Mouse (Mus musculus) embryonic facial prominence, embryonic 10.5 days (tissue): ENCODE measurements around the gene Ddx59. TPM values are rescaled to one million over a fixed set of nuclear protein-coding genes. Genes with fewer than 3 reads are reported as not detected.

Experiments used
- DNase-seq: peaks from one replicate; pipeline ENCODE4 v3.0.0-alpha.2; 2017; ENCODE audit warnings: low spot score
- H3K27ac ChIP-seq: fragments of 300-500 bp; sonication (generic); replicated peaks from 2 replicates; pipeline ENCODE4 v1.5.1; 2016; ENCODE audit warnings: mild to moderate bottlenecking
- H3K27me3 ChIP-seq: fragments of 300-500 bp; sonication (generic); replicated peaks from 2 replicates; pipeline ENCODE4 v1.6.1; 2016; ENCODE audit warnings: low read depth, mild to moderate bottlenecking; ENCODE audit not compliant: poor library complexity, severe bottlenecking
- H3K36me3 ChIP-seq: fragments of 300-500 bp; sonication (generic); replicated peaks from 2 replicates; pipeline ENCODE4 v1.6.1; 2016; ENCODE audit warnings: mild to moderate bottlenecking, moderate library complexity
- H3K4me1 ChIP-seq: fragments of 300-500 bp; sonication (generic); 2 replicates; pipeline ENCODE4 v1.6.1; 2016
- H3K4me3 ChIP-seq: fragments of 300-500 bp; sonication (generic); 2 replicates; pipeline ENCODE4 v1.5.1; 2016; ENCODE audit warnings: mild to moderate bottlenecking, moderate library complexity
- H3K9me3 ChIP-seq: fragments of 300-500 bp; sonication (generic); 2 replicates; pipeline ENCODE4 v1.6.1; 2016; ENCODE audit warnings: mild to moderate bottlenecking
- WGBS: fragments of 180-500 bp; shearing (Covaris S2); methylation state at CpG from one replicate; pipeline ENCODE4 v1.1.7; 2016; 5-methylcytosine and 5-hydroxymethylcytosine counted together
- polyA plus RNA-seq: library from polyadenylated mRNA; unstranded; fragments of >200 nt; fragmentation: Nextera tagmentation; extraction: Ambion mirVana; gene quantifications from 2 replicates; pipeline ENCODE4 v1.2.1, GENCODE M21; 2016

The Ddx59 gene
- polyA plus RNA-seq, 1 experiment from 2014 or later = 17.8 TPM

- Histone ChIP-seq H3K9me3 (no peaks in the 10 kb centered on the region), H3K27ac (no peak overlapping the region), H3K4me1 (peaks cover 7% of the 10 kb centered on the region), H3K36me3 (no peaks in the 10 kb centered on the region), H3K4me3 (no peak overlapping the region), H3K27me3 (peaks cover 3% of the 10 kb centered on the region; the same call in 1 of the 2 replicates)
- 70% methylated on average over 17 of the region's 17 CpGs for WGBS
- DNase-seq = no peak
These were observed 40.9 kb downstream of the Ddx59 start for GRCm38 (mm10) chr1:136455756-136456585.

- WGBS = 84% methylated on average over 6 of the region's 6 CpGs
- peaks cover 3% of the 10 kb centered on the region; the same call in 1 of the 2 replicates for H3K27me3 ChIP-seq
- DNase-seq = no peak
- H3K4me3 ChIP-seq = no peak overlapping the region
- no peaks in the 10 kb centered on the region for H3K36me3 ChIP-seq
- H3K27ac ChIP-seq = no peak overlapping the region
- peaks cover 7% of the 10 kb centered on the region for H3K4me1 ChIP-seq
- no peaks in the 10 kb centered on the region for H3K9me3 ChIP-seq
These were observed 41.7 kb downstream of the Ddx59 start for GRCm38 (mm10) chr1:136456741-136457140.

- H3K4me1 ChIP-seq = peaks cover 4% of the 10 kb centered on the region
- no peaks in the 10 kb centered on the region for H3K36me3 ChIP-seq
- no peak overlapping the region for H3K27ac ChIP-seq
- H3K4me3 ChIP-seq = no peak overlapping the region
- WGBS = 70% methylated on average over 4 of the region's 4 CpGs
- no peak for DNase-seq
- peaks cover 3% of the 10 kb centered on the region; the same call in 1 of the 2 replicates for H3K27me3 ChIP-seq
- H3K9me3 ChIP-seq = no peaks in the 10 kb centered on the region
These were observed 42.3 kb downstream of the Ddx59 start for GRCm38 (mm10) chr1:136457403-136457802.

GRCm38 (mm10) chr1:136458691-136459245 lies 43.7 kb downstream of the Ddx59 start:
- no peak overlapping the region for H3K27ac ChIP-seq
- DNase-seq = peak; percentile 16

GRCm38 (mm10) chr1:136462443-136462842 lies 47.4 kb downstream of the Ddx59 start:
- peaks cover 13% of the 10 kb centered on the region for H3K4me1 ChIP-seq
- H3K36me3 ChIP-seq = no peaks in the 10 kb centered on the region
- H3K27me3 ChIP-seq = no peaks in the 10 kb centered on the region
- no peaks in the 10 kb centered on the region for H3K9me3 ChIP-seq
- no peak overlapping the region for H3K4me3 ChIP-seq
- no peak for DNase-seq
- WGBS = 51% methylated on average over 10 of the region's 10 CpGs
- no peak overlapping the region for H3K27ac ChIP-seq

More at GRCm38 (mm10) chr1:136458691-136459245, 43.7 kb downstream of the Ddx59 start:
- Histone ChIP-seq H3K9me3 (no peaks in the 10 kb centered on the region), H3K36me3 (no peaks in the 10 kb centered on the region), H3K4me3 (no peak overlapping the region), H3K4me1 (peaks cover 3% of the 10 kb centered on the region), H3K27me3 (peaks cover 3% of the 10 kb centered on the region; the same call in 1 of the 2 replicates)
- WGBS = 28% methylated on average over 9 of the region's 9 CpGs

- Histone ChIP-seq H3K27ac (no peak overlapping the region), H3K36me3 (peaks cover 24% of the 10 kb centered on the region), H3K27me3 (no peaks in the 10 kb centered on the region), H3K4me3 (no peak overlapping the region), H3K4me1 (peaks cover 20% of the 10 kb centered on the region), H3K9me3 (no peaks in the 10 kb centered on the region)
- no peak for DNase-seq
These were observed 50.1 kb downstream of the Ddx59 start for GRCm38 (mm10) chr1:136465168-136465567.

GRCm38 (mm10) chr1:136466143-136466811 lies 51.2 kb downstream of the Ddx59 start, which contains the start of gene Kif14:
TSS of gene Kif14 (plus strand) at chr1:136466343.
- peak within 1 kb of the TSS; percentile 93 for H3K27ac ChIP-seq
- DNase-seq = peak; percentile 99
- peaks cover 26% of the 10 kb centered on the region for H3K4me1 ChIP-seq
- peak within 1 kb of the TSS; percentile 86 for H3K4me3 ChIP-seq
- H3K9me3 ChIP-seq = no peaks in the 10 kb centered on the region
- under 1% methylated on average over 52 of the region's 52 CpGs for WGBS
- H3K36me3 ChIP-seq = peaks cover 31% of the 10 kb centered on the region
- no peaks in the 10 kb centered on the region for H3K27me3 ChIP-seq

GRCm38 (mm10) chr1:136469408-136469807 lies 54.3 kb downstream of the Ddx59 start:
- Histone ChIP-seq H3K27ac (no peak overlapping the region), H3K4me1 (peaks cover 26% of the 10 kb centered on the region), H3K9me3 (no peaks in the 10 kb centered on the region), H3K36me3 (peaks cover 63% of the 10 kb centered on the region), H3K4me3 (no peak overlapping the region), H3K27me3 (no peaks in the 10 kb centered on the region)
- 93% methylated on average over 4 of the region's 4 CpGs for WGBS
- no peak for DNase-seq

- Histone ChIP-seq H3K9me3 (no peaks in the 10 kb centered on the region), H3K36me3 (peaks cover 71% of the 10 kb centered on the region), H3K27me3 (no peaks in the 10 kb centered on the region), H3K4me1 (peaks cover 26% of the 10 kb centered on the region), H3K27ac (peak overlapping the region; percentile 19; the same call in 1 of the 2 replicates), H3K4me3 (peak overlapping the region; percentile 36; the same call in 1 of the 2 replicates)
- WGBS = 15% methylated on average over 6 of the region's 6 CpGs
- peak; percentile 54 for DNase-seq
These were observed 55.4 kb downstream of the Ddx59 start for GRCm38 (mm10) chr1:136470471-136470870.

Other genes starting within 250 kb of the Ddx59 start
- gene Mroh3, start 202.4 kb upstream of the Ddx59 start, polyA plus RNA-seq = 0.42 and 0.58 TPM in 2 replicates
- 24.1 and 26.4 TPM in 2 replicates for gene Inava, start 181.0 kb upstream of the Ddx59 start, polyA plus RNA-seq
- gene Gpr25, start 154.4 kb upstream of the Ddx59 start, polyA plus RNA-seq = not detected in 2 replicates
- gene Camsap2, start 69.2 kb upstream of the Ddx59 start, polyA plus RNA-seq = 11.4 and 12.4 TPM in 2 replicates
- gene Kif14, start 51.1 kb downstream of the Ddx59 start, polyA plus RNA-seq = 8.6 and 10.5 TPM in 2 replicates
- gene Zfp281, start 209.6 kb downstream of the Ddx59 start, polyA plus RNA-seq = 32.8 and 33.0 TPM in 2 replicates